Mouse (Mus musculus): ENCODE data around the gene Rnf214.

- TF ChIP-seq CTCF (IDR thresholded peaks at IDR 0.05; ENCODE audit: low read depth) (no peak), EP300 (IDR thresholded peaks at IDR 0.05; ENCODE audit: low read depth) (no peak)
Observed at GRCm38 (mm10) chr9:45943628-45944505, 37.2 kb upstream of the Rnf214 start.

Measured in heart, postnatal 0 days (tissue).